Mouse (Mus musculus): Measurements from ENCODE around the gene Slc25a33.
"Not testable (repeated sequence)": the region's sequence is repeated elsewhere in the genome, so short reads cannot be mapped to it uniquely, and the experiment has no call there.

Slc25a33 gene

DNA sequence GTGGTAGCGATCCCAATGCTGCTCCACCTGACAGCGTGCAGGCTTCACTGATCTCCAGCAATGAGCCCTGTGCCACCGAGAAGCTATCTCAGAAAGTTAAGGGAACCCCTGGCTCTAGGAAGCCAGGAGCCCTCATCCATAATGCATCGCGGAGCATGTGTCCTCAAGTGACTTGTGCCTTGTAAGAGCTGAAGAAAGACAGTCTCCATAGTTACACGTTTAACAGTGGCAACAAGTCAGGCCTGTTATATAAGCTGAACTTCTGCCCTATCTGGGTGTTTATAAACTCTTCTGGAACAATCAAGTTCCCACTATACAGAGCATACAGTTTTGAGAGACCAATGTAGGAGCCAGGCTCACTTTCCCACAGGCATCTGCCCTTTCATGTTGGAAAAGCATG lies 15.7 kb downstream of the Slc25a33 start:
- in situ Hi-C loops (cut with MboI, MseI) = no loop called here

GRCm38 (mm10) chr4:149756546-149756945 lies 17.5 kb downstream of the Slc25a33 start:
- in situ Hi-C loops (cut with MboI, MseI) = not testable (repeated sequence)

GRCm38 (mm10) chr4:149752836-149753235 lies 21.2 kb downstream of the Slc25a33 start:
- in situ Hi-C loops (cut with MboI, MseI) = no loop called here

GRCm38 (mm10) chr4:149752124-149752799 lies 21.8 kb downstream of the Slc25a33 start:
- in situ Hi-C loops (cut with MboI, MseI) = no loop called here

GRCm38 (mm10) chr4:149750671-149751070 lies 23.4 kb downstream of the Slc25a33 start:
- in situ Hi-C loops (cut with MboI, MseI) = no loop called here

DNA sequence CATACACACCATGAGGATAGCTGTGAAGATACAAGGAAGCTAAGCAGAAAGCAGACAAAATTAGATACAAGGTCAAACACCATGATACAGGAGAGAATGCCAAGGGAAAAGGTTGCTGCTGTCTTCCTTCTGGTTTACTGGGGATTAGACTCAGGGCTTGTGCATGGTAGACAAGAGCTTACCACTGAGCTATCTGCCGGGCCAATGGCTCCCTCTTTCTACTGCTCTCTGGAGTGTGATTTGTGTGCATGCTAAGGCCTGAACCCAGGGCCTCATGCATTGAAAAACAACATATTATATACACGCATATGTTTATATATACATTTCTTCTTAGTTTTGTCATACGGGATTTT lies 24.4 kb downstream of the Slc25a33 start:
- in situ Hi-C loops (cut with MboI, MseI) = not testable (repeated sequence)

DNA sequence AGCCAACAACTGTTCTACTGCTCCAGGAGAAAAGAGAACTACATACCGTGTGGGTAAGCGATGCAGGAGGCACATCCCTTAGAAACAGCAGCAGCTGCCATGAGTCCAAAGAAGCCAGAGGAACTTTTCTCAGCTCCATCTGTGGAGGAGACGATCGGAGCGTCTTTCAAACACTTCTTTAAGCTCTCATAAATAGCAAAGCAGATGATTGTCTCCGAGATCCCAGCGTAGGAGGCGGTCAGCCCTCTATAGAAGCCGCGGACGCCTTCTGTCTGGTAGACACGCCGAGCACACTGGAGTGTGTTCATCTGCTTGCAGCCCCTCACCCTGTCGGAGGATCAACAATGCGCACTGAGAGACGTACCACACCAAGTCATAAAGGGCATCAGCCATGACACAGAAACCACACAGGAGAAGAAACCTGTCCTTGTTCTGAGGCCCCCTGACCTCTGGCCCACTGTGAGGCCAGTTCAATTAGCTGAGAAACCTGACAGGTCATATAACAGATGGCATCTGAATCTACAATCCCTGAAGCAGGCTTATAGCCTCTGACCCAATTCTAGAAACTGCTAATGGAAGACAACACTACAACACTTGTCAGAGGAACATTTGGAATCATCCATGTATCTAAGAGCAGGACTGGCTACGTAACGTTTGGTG lies 24.9 kb downstream of the Slc25a33 start:
- in situ Hi-C loops (cut with MboI, MseI) = no loop called here

DNA sequence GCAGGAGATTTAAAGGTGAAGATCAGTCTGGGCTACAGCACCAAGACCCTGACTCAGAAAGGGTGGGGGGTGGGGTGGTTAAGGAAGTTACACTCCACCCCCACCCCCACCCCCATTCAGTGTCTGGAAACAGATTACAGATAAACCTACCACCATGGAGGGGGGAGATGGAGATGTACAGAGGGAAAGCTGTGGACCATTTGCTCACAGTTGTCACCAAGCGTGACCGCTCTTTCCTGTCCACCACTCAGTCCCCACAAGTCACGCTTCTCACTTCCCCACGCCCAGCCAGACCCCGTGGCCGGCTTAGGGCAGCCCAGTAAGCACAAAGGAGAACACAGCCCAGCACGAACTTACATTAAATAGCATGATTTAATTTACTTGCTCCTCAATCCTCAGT lies 30.0 kb downstream of the Slc25a33 start:
- in situ Hi-C loops (cut with MboI, MseI) = no loop called here

DNA sequence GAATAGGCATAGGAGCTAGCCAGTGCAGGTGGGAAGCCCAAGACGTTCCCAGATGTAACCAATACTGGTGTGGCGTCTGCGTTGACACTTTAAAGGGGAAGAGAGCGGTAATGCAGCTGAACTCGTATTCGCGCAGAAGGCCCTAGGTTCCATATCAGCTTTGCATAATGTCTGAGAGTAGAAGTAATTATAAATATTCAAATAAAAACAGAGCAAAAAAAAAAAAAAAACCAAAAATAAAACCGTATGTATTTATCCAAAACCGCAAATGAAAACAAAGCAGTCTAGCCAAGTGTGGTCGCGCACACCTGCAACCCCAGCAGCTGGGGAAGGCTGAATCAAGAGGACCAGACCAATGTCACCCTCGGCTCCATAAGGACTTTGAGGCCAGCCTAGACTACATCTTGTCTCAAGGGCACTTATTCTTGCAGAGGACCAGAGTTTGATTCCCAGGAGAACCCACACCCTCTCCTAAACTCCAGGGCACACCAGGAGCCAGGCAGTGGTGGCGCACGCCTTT lies 32.0 kb downstream of the Slc25a33 start:
- in situ Hi-C loops (cut with MboI, MseI) = no loop called here

GRCm38 (mm10) chr4:149740301-149740700 lies 33.8 kb downstream of the Slc25a33 start:
- in situ Hi-C loops (cut with MboI, MseI) = no loop called here

DNA sequence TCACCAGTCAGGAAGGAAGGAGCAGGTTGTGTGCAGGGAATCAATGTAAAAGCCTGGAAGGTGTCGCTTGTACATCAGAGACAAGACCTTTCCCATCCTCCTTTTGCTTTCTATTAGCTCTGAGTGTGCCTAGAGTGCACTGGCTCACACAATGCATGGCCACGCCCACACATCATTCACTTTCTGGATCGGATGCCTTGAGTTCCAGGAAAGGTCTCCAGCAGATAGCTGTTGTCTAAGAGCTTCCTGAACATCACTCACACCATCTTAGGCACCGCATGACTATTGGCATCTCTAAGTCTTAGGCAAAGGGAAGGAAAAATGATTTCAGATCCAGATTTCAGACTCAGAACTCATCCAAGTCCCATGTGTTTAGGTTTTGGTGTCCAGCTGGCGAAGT lies 34.6 kb downstream of the Slc25a33 start:
- in situ Hi-C loops (cut with MboI, MseI) = no loop called here

GRCm38 (mm10) chr4:149737383-149738324 lies 36.4 kb downstream of the Slc25a33 start, which contains the start of gene Tmem201:
Gene Tmem201 (minus strand): TSS chr4:149738044.
- in situ Hi-C loops (cut with MboI, MseI) = no loop called here

DNA sequence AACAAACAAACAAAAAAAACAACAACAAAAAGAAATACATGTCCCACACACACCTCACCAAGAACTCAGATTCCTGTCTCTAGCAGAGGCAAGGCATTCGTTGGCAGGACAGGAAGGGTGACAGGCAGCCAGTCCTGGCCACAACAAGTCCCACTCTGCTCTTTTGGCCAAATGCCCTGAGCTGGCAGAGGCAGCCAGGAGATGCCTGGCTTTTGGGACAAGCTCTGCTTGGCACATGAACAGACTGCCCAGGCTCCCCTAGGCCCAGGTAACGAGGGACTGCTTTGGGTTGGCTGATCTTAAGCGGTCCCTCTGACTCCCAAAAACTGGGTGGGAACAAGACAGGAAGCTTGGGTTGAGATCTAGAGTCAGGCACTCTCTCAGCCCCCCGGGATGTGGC lies 37.5 kb downstream of the Slc25a33 start:
- in situ Hi-C loops (cut with MboI, MseI) = no loop called here

DNA sequence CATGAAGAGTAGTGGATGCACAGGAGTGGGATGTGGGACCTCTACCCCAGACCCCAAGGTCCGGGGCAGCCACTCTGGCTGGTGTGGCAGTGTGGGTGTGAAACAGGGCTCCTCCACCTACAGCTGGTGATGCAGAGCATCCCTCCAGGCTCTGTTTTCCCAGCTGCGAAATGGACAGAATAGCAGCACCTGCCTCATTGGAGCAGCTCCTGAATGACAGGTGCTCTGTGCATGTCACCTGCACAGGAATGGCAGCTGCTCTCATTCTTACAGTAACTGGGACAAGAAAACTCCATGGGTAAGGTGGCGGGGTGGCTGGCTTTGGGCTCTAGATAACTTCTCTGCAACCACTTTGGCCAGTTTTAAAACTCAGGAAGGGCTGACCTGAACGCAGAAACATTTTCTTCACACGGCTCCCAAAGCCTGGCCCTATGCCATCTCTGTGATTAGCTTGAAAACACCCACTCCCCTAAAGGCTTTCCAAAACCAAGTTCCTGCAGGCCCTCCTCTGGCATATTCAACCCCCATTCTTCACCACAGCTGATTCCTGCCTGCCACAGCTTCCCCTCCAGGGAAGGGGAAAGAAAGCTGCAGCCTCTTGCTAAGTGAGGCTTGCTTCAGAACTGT lies 38.3 kb downstream of the Slc25a33 start:
- in situ Hi-C loops (cut with MboI, MseI) = no loop called here

DNA sequence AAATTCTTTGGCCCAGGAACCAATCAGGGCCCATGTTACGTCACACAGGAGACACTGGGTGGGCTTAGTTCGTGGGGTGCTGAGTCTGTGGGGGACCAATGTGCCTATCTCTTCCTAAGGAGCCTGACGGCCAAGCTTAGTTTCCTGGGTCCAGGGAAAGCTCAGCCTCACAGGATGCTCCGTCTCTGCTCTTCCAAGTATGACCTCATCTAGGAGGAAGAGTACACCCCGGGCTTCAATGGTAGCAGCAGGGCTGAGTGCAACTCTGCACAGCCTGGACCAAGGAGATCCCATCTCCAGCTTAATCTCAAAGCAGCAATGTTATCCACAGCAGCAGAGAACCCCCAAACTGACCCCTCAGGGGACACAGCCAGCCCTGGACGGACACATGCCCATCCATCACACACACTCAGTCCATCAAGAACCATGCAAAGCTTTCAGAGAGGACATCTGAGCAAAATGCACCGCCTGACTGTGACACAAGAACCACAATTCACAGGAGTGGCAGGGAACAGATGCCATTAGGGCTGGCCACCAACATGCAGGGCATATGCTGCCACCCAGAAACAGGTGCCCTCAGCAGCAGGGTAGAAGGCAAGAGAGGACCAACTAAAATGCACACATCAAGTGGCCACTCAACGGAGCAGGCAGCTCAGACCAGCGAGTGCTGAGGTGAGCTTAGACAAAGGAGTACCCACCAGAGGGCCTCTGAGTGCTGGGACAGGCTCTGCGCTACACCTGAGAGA lies 39.2 kb downstream of the Slc25a33 start:
- in situ Hi-C loops (cut with MboI, MseI) = no loop called here

GRCm38 (mm10) chr4:149734246-149734645 lies 39.8 kb downstream of the Slc25a33 start:
- in situ Hi-C loops (cut with MboI, MseI) = no loop called here

- in situ Hi-C loops (cut with MboI, MseI) = no loop called here
Measured at GRCm38 (mm10) chr4:149733748-149734147, 40.3 kb downstream of the Slc25a33 start.

GRCm38 (mm10) chr4:149732800-149733199 lies 41.3 kb downstream of the Slc25a33 start:
- in situ Hi-C loops (cut with MboI, MseI) = no loop called here

DNA sequence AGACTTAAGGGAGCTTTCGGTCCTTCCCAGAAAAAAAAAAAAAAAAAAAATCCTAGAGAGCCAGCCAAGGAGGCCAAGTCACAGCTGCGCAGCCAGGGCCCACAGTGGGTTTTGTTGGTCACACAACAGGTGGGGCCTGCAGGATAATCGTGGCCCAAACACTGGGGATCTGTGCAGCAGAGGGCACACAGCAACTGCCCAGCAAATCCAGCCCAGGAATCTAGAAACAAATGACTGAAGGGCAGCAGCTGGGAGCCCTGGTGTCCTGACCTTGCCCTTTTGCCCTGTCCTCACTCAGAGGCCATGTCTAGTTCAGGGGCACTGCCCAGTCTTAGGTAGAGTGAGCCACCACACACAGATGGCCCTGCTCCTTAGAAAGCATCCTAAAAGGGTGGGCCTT lies 41.8 kb downstream of the Slc25a33 start:
- in situ Hi-C loops (cut with MboI, MseI) = no loop called here

DNA sequence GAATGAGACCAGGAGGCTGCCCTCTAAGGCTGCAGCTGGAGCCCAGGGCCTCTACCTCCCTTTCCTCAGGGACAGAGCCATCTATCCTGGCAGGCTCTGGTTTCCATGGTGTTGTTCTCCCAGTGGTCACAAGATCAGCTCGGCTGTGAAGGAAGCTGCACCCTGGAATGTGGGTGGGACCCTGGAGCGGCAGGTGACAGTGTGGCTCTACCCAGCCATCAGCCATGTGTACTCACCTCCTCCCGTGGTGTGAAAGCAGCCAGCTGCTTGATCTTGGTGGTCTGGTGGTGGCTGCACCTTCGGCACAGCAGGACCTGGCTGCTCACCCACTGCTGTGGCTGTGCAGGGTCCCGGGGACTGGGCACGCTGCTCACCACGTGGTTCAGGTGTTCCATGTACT lies 43.2 kb downstream of the Slc25a33 start:
- in situ Hi-C loops (cut with MboI, MseI) = no loop called here

DNA sequence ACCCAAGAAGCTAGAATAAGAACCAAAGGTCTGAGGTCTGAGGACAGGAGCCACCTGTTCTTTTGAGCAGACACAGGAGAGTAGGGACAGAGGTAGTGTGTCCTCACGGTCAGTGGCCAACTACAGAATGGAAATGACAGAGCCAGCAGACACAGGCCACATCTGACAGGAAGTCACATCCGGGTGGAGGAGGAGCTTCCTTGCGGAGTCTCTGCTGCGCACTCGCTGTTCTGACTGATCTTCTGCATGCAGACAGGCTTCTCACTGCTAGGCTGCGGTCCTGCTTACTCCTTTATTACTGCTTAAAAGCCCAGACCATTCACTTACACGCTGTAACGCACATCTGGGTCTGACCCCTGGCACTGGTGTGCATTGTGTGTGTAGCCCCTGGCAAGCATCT lies 45.3 kb downstream of the Slc25a33 start:
- in situ Hi-C loops (cut with MboI, MseI) = no loop called here
